12 mouse cellular contexts compared by ENCODE assay signal in the genomic region with DNA sequence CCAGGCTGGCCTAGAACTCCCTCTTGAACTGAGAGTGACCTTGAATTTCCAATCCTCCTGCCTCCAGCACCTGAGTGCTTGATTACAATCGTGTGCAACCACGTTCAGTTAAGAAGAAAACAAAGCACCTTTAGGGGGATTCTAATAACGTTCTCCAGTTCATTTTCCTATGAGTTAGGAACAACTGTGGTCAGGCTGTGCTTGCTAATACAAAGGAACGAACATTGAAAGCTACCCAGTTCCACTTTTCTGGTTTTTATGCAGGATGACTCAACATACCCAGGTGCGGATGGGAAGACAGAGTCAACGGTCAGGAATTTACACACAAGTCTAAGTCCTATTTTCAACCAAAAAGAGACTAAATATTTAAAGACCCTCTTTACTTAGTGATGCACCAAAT. TPM values are rescaled to one million over a fixed set of nuclear protein-coding genes. Genes with fewer than 3 reads are reported as not detected.
DNase-seq lines count a peak whose midpoint lies in the region; ATAC-seq and TF ChIP-seq lines count a peak whose summit lies in the region.
"Had no signal": no experiment of that assay in that cellular context is flagged by ENCODE, and none has a peak within 500 bp of the region (broad histone marks: within the 10 kb centered on the region; RNA-seq: fewer than 3 reads in every experiment).

No protein-coding gene starts in this region.

- TF ChIP-seq CTCF in kidney, postnatal 0 days (IDR thresholded peaks at IDR 0.05; ENCODE audit: low read depth) = no peak
- no peak for TF ChIP-seq CTCF in kidney, adult 2 months (conservative IDR thresholded peaks at IDR 0.05; ENCODE audit: insufficient read depth, insufficient read length, low read depth, low read length)

- WGBS in kidney, postnatal 0 days = 80% methylated on average over 6 of the region's 6 CpGs
- WGBS in kidney, adult 2 months = 85% methylated on average over 6 of the region's 6 CpGs
- 77% methylated on average over 6 of the region's 6 CpGs for WGBS in embryonic facial prominence, embryonic 14.5 days
- 82% methylated on average over 6 of the region's 6 CpGs for WGBS in hindbrain, embryonic 15.5 days
- WGBS in midbrain, embryonic 16.5 days = 80% methylated on average over 6 of the region's 6 CpGs

- H3K9me3 ChIP-seq in kidney, postnatal 0 days (replicated peaks; ENCODE audit: low read length) = no peaks in the 10 kb centered on the region
- H3K9me3 ChIP-seq in embryonic facial prominence, embryonic 14.5 days (ENCODE audit: control insufficient read depth, low read length) = no peaks in the 10 kb centered on the region
- no peaks in the 10 kb centered on the region for H3K9me3 ChIP-seq in hindbrain, embryonic 15.5 days
- H3K9me3 ChIP-seq in midbrain, embryonic 16.5 days (replicated peaks; ENCODE audit: control insufficient read depth, low read length, poor library complexity, severe bottlenecking) = no peaks in the 10 kb centered on the region
- H3K9me3 ChIP-seq: megakaryocyte, embryonic 14.5 days had no signal

- ATAC-seq in kidney, postnatal 0 days (replicated peaks; ENCODE audit: low FRiP score, low read depth) = no peak
- ATAC-seq in embryonic facial prominence, embryonic 14.5 days (ENCODE audit: low read depth) = no peak
- ATAC-seq in hindbrain, embryonic 15.5 days (ENCODE audit: low FRiP score, low read depth) = no peak
- ATAC-seq in midbrain, embryonic 16.5 days = no peak
- no peak for ATAC-seq in monocyte, adult 5-6 weeks (replicated peaks; ENCODE audit: insufficient number of reproducible peaks, low FRiP score, low TSS enrichment, poor library complexity, severe bottlenecking)

- H3K27ac ChIP-seq in kidney, postnatal 0 days = no peak overlapping the region
- H3K27ac ChIP-seq in kidney, adult 2 months (ENCODE audit: insufficient read depth, low read depth, low read length) = no peak overlapping the region
- no peak overlapping the region for H3K27ac ChIP-seq in embryonic facial prominence, embryonic 14.5 days (replicated peaks; ENCODE audit: low read depth, low read length)
- H3K27ac ChIP-seq in hindbrain, embryonic 15.5 days (replicated peaks) = no peak overlapping the region
- H3K27ac ChIP-seq in midbrain, embryonic 16.5 days (ENCODE audit: low read length) = no peak overlapping the region

- no peak for DNase-seq in kidney, postnatal 0 days (ENCODE audit: low spot score)
- no peak for DNase-seq in kidney, adult 2 months
- DNase-seq in embryonic facial prominence, embryonic 14.5 days (ENCODE audit: low spot score) = no peak
- DNase-seq in gastrocnemius, postnatal 25 days = no peak
- DNase-seq in frontal cortex, adult 2 months (ENCODE audit: extremely low spot score in 1 of 2, low spot score in 1 of 2) = no peak
- DNase-seq: gastrocnemius, postnatal 10 days; kidney, adult 11 months; thymus, postnatal 14 days had no signal

- 0 out of 2 replicates have a peak, but pooled peaks cover 5% of the 10 kb centered on the region for H3K36me3 ChIP-seq in kidney, postnatal 0 days (ENCODE audit: insufficient read depth, low read length)
- H3K36me3 ChIP-seq in kidney, adult 2 months (ENCODE audit: control insufficient read depth, insufficient read depth, low read length) = no peaks in the 10 kb centered on the region
- peaks cover 4% of the 10 kb centered on the region; the same call in 1 of the 2 replicates for H3K36me3 ChIP-seq in embryonic facial prominence, embryonic 14.5 days (ENCODE audit: control insufficient read depth, insufficient read depth, low read length)
- peaks cover 14% of the 10 kb centered on the region for H3K36me3 ChIP-seq in hindbrain, embryonic 15.5 days
- peaks cover 22% of the 10 kb centered on the region for H3K36me3 ChIP-seq in midbrain, embryonic 16.5 days (ENCODE audit: control insufficient read depth, insufficient read depth, low read length)

- H3K27me3 ChIP-seq in kidney, postnatal 0 days (ENCODE audit: insufficient read depth, low read length) = no peaks in the 10 kb centered on the region
- no peaks in the 10 kb centered on the region for H3K27me3 ChIP-seq in kidney, adult 2 months (replicated peaks; ENCODE audit: control insufficient read depth, insufficient read depth, low read length)
- no peaks in the 10 kb centered on the region for H3K27me3 ChIP-seq in embryonic facial prominence, embryonic 14.5 days (replicated peaks; ENCODE audit: control insufficient read depth, insufficient read depth, low read length)
- H3K27me3 ChIP-seq in hindbrain, embryonic 15.5 days = no peaks in the 10 kb centered on the region
- no peaks in the 10 kb centered on the region for H3K27me3 ChIP-seq in midbrain, embryonic 16.5 days (ENCODE audit: control insufficient read depth, insufficient read depth, low read depth, low read length)

- H3K9ac ChIP-seq in kidney, postnatal 0 days (ENCODE audit: low read depth, low read length) = no peak overlapping the region
- H3K9ac ChIP-seq in embryonic facial prominence, embryonic 14.5 days (ENCODE audit: low read depth, low read length) = no peak overlapping the region
- no peak overlapping the region for H3K9ac ChIP-seq in hindbrain, embryonic 15.5 days
- no peak overlapping the region for H3K9ac ChIP-seq in midbrain, embryonic 16.5 days (ENCODE audit: low read depth, low read length)

- peak overlapping the region; percentile 83; the same call in 1 of the 2 replicates for H3K4me2 ChIP-seq in kidney, postnatal 0 days (ENCODE audit: low read length)
- H3K4me2 ChIP-seq in embryonic facial prominence, embryonic 14.5 days (ENCODE audit: low read depth, low read length) = peak overlapping the region; percentile 80; the same call in 1 of the 2 replicates
- peak overlapping the region; percentile 83 for H3K4me2 ChIP-seq in hindbrain, embryonic 15.5 days
- peak overlapping the region; percentile 57 for H3K4me2 ChIP-seq in midbrain, embryonic 16.5 days (ENCODE audit: low read length)

- no peaks in the 10 kb centered on the region for H3K4me1 ChIP-seq in kidney, postnatal 0 days (replicated peaks; ENCODE audit: insufficient read depth, low read length)
- H3K4me1 ChIP-seq in kidney, adult 2 months (ENCODE audit: control insufficient read depth, insufficient read depth, low read length) = 0 out of 2 replicates have a peak, but pooled peaks cover 3% of the 10 kb centered on the region
- 0 out of 2 replicates have a peak, but pooled peaks cover 2% of the 10 kb centered on the region for H3K4me1 ChIP-seq in embryonic facial prominence, embryonic 14.5 days (ENCODE audit: control insufficient read depth, insufficient read depth, low read length)
- H3K4me1 ChIP-seq in hindbrain, embryonic 15.5 days (replicated peaks) = peaks cover 12% of the 10 kb centered on the region
- H3K4me1 ChIP-seq in midbrain, embryonic 16.5 days (ENCODE audit: control insufficient read depth, insufficient read depth, low read length) = peaks cover 11% of the 10 kb centered on the region

- no peak overlapping the region for H3K4me3 ChIP-seq in kidney, postnatal 0 days (replicated peaks; ENCODE audit: low read depth, low read length)
- no peak overlapping the region; the same call in 1 of the 2 replicates for H3K4me3 ChIP-seq in kidney, adult 2 months (ENCODE audit: insufficient read depth, low read depth, low read length)
- H3K4me3 ChIP-seq in embryonic facial prominence, embryonic 14.5 days (ENCODE audit: low read depth, low read length) = no peak overlapping the region
- peak overlapping the region; percentile 49; the same call in 1 of the 2 replicates for H3K4me3 ChIP-seq in hindbrain, embryonic 15.5 days
- no peak overlapping the region; the same call in 1 of the 2 replicates for H3K4me3 ChIP-seq in midbrain, embryonic 16.5 days (ENCODE audit: low read depth, low read length)

- no peak for TF ChIP-seq POLR2A in kidney, adult 2 months (IDR thresholded peaks at IDR 0.05; ENCODE audit: low read depth, low read length)

RNA-seq across cellular contexts. Expression of gene 4921536K21Rik, which starts 0.9 kb away (rescaled TPM):
- 0.42 and 0.45 TPM in 2 replicates for polyA plus RNA-seq in kidney, postnatal 0 days (2015; fragmentation: Nextera tagmentation; extraction: Ambion mirVana)
- polyA plus RNA-seq in kidney, adult 2 months (2012; rRNA removed) = 0.83 and 1.1 TPM in 2 replicates
- 0.17 and 0.21 TPM in 2 replicates for polyA plus RNA-seq in embryonic facial prominence, embryonic 14.5 days (2014; fragmentation: Nextera tagmentation; extraction: Ambion mirVana)
- polyA plus RNA-seq in hindbrain, embryonic 15.5 days (2015; fragmentation: Nextera tagmentation; extraction: Ambion mirVana) = 0.43 and 0.53 TPM in 2 replicates
- 0.80 and 0.87 TPM in 2 replicates for polyA plus RNA-seq in midbrain, embryonic 16.5 days (2015; fragmentation: Nextera tagmentation; extraction: Ambion mirVana)
- total RNA-seq in gastrocnemius, postnatal 25 days (2021) = under 1 TPM; 0.13 TPM
- 0.28 and 0.46 TPM in 2 replicates for polyA plus RNA-seq in frontal cortex, adult 2 months (2012; rRNA removed)
- not detected in 3 replicates for total RNA-seq in monocyte, adult 5-6 weeks (2017)

RNA-seq across cellular contexts. Expression of gene Dusp18, which starts 1.1 kb away (rescaled TPM):
- polyA plus RNA-seq in kidney, postnatal 0 days (2015; fragmentation: Nextera tagmentation; extraction: Ambion mirVana) = 10.1 and 10.7 TPM in 2 replicates
- 7.0 and 7.1 TPM in 2 replicates for polyA plus RNA-seq in kidney, adult 2 months (2012; rRNA removed)
- polyA plus RNA-seq in embryonic facial prominence, embryonic 14.5 days (2014; fragmentation: Nextera tagmentation; extraction: Ambion mirVana) = 10.0 and 10.5 TPM in 2 replicates
- 28.4 and 33.1 TPM in 2 replicates for polyA plus RNA-seq in hindbrain, embryonic 15.5 days (2015; fragmentation: Nextera tagmentation; extraction: Ambion mirVana)
- polyA plus RNA-seq in midbrain, embryonic 16.5 days (2015; fragmentation: Nextera tagmentation; extraction: Ambion mirVana) = 43.5 and 48.4 TPM in 2 replicates
- total RNA-seq in gastrocnemius, postnatal 25 days (2021) = 1 to 10 TPM; 5.1 to 8.4 TPM
- 18.4 and 20.3 TPM in 2 replicates for polyA plus RNA-seq in frontal cortex, adult 2 months (2012; rRNA removed)
- total RNA-seq in monocyte, adult 5-6 weeks (2017) = 0.29 to 1.8 TPM (median 0.57 TPM) in 3 replicates

RNA-seq across cellular contexts. Expression of gene Slc35e4, which starts 20.5 kb away (rescaled TPM):
- polyA plus RNA-seq in kidney, postnatal 0 days (2015; fragmentation: Nextera tagmentation; extraction: Ambion mirVana) = 6.6 and 6.9 TPM in 2 replicates
- polyA plus RNA-seq in kidney, adult 2 months (2012; rRNA removed) = 8.1 and 10.6 TPM in 2 replicates
- 5.8 and 6.4 TPM in 2 replicates for polyA plus RNA-seq in embryonic facial prominence, embryonic 14.5 days (2014; fragmentation: Nextera tagmentation; extraction: Ambion mirVana)
- polyA plus RNA-seq in hindbrain, embryonic 15.5 days (2015; fragmentation: Nextera tagmentation; extraction: Ambion mirVana) = 17.3 and 20.3 TPM in 2 replicates
- 17.4 and 20.7 TPM in 2 replicates for polyA plus RNA-seq in midbrain, embryonic 16.5 days (2015; fragmentation: Nextera tagmentation; extraction: Ambion mirVana)
- total RNA-seq in gastrocnemius, postnatal 25 days (2021) = 10 to 100 TPM; 13.0 to 14.2 TPM
- 23.9 and 24.0 TPM in 2 replicates for polyA plus RNA-seq in frontal cortex, adult 2 months (2012; rRNA removed)
- 7.2 to 8.1 TPM (median 7.8 TPM) in 3 replicates for total RNA-seq in monocyte, adult 5-6 weeks (2017)

RNA-seq across cellular contexts. Expression of gene Osbp2, which starts 30.3 kb away (rescaled TPM):
- 1.3 and 1.9 TPM in 2 replicates for polyA plus RNA-seq in kidney, postnatal 0 days (2015; fragmentation: Nextera tagmentation; extraction: Ambion mirVana)
- polyA plus RNA-seq in kidney, adult 2 months (2012; rRNA removed) = 3.3 and 4.5 TPM in 2 replicates
- 0.93 and 1.3 TPM in 2 replicates for polyA plus RNA-seq in embryonic facial prominence, embryonic 14.5 days (2014; fragmentation: Nextera tagmentation; extraction: Ambion mirVana)
- polyA plus RNA-seq in hindbrain, embryonic 15.5 days (2015; fragmentation: Nextera tagmentation; extraction: Ambion mirVana) = 28.7 and 33.1 TPM in 2 replicates
- polyA plus RNA-seq in midbrain, embryonic 16.5 days (2015; fragmentation: Nextera tagmentation; extraction: Ambion mirVana) = 35.7 and 40.9 TPM in 2 replicates
- total RNA-seq in gastrocnemius, postnatal 25 days (2021) = under 1 TPM; 0.46 TPM
- polyA plus RNA-seq in frontal cortex, adult 2 months (2012; rRNA removed) = 65.4 TPM in 2 replicates
- not detected in 3 replicates for total RNA-seq in monocyte, adult 5-6 weeks (2017)

RNA-seq across cellular contexts. Expression of gene Tcn2, which starts 38.0 kb away (rescaled TPM):
- polyA plus RNA-seq in kidney, postnatal 0 days (2015; fragmentation: Nextera tagmentation; extraction: Ambion mirVana) = 233 and 274 TPM in 2 replicates
- polyA plus RNA-seq in kidney, adult 2 months (2012; rRNA removed) = 2,179 and 2,584 TPM in 2 replicates
- 49.0 and 50.4 TPM in 2 replicates for polyA plus RNA-seq in embryonic facial prominence, embryonic 14.5 days (2014; fragmentation: Nextera tagmentation; extraction: Ambion mirVana)
- 27.2 and 28.3 TPM in 2 replicates for polyA plus RNA-seq in hindbrain, embryonic 15.5 days (2015; fragmentation: Nextera tagmentation; extraction: Ambion mirVana)
- 19.5 and 20.8 TPM in 2 replicates for polyA plus RNA-seq in midbrain, embryonic 16.5 days (2015; fragmentation: Nextera tagmentation; extraction: Ambion mirVana)
- 10 to 100 TPM; 11.6 to 22.6 TPM for total RNA-seq in gastrocnemius, postnatal 25 days (2021)
- polyA plus RNA-seq in frontal cortex, adult 2 months (2012; rRNA removed) = 33.2 and 39.2 TPM in 2 replicates
- total RNA-seq in monocyte, adult 5-6 weeks (2017) = 35.6 to 51.2 TPM (median 43.7 TPM) in 3 replicates
